Mouse (Mus musculus) ES-E14 (cell line): ENCODE measurements at regions not wholly inside any gene's neighbourhood (a gene's known extent, or its start where the extent isn't known, plus 50 kb on each side); places are given as distances from the start of the nearest gene placed in this dataset.

Experiments
- DNase-seq: peaks from one replicate; pipeline ENCODE4 v3.0.0-alpha.2; 2013; ENCODE audit warnings: low read depth, low spot score
- H3K27ac ChIP-seq: 2 replicates; pipeline ENCODE4 v1.5.1; 2012; ENCODE audit warnings: low read depth, mild to moderate bottlenecking, low read length, moderate library complexity, mixed read lengths; ENCODE audit not compliant: poor library complexity, insufficient read depth, severe bottlenecking
- H3K36me3 ChIP-seq: 2 replicates; pipeline ENCODE4 v1.6.1; 2012; ENCODE audit warnings: mild to moderate bottlenecking, low read length, moderate library complexity, mixed read lengths; ENCODE audit not compliant: control insufficient read depth, poor library complexity, insufficient read depth, severe bottlenecking
- H3K4me1 ChIP-seq, 2 experiments: fragments of 150-350 bp in 1 of 2; sonication (generic) in 1 of 2; 2 replicates each; pipeline ENCODE4 v1.6.1; 2012; ENCODE audit warnings: low read length in 2 of 2, mild to moderate bottlenecking in 1 of 2, mixed read lengths in 1 of 2; ENCODE audit not compliant: control insufficient read depth in 2 of 2, insufficient read depth in 2 of 2, poor library complexity in 1 of 2
- H3K4me3 ChIP-seq, 2 experiments: fragments of 150-350 bp in 1 of 2; sonication (generic) in 1 of 2; 2 replicates each; pipeline ENCODE4 v1.5.1; 2012; ENCODE audit warnings: low read length in 2 of 2, low read depth in 1 of 2, mild to moderate bottlenecking in 1 of 2, mixed read lengths in 1 of 2; ENCODE audit not compliant: insufficient read depth in 1 of 2, poor library complexity in 1 of 2, severe bottlenecking in 1 of 2
- H3K9ac ChIP-seq: 2 replicates; pipeline ENCODE4 v1.6.1; 2012; ENCODE audit warnings: low read depth, mild to moderate bottlenecking, low read length, mixed read lengths; ENCODE audit not compliant: poor library complexity, insufficient read depth, severe bottlenecking
- H3K9me3 ChIP-seq: fragments of 150-350 bp; sonication (generic); 2 replicates; pipeline ENCODE4 v1.6.1; 2012; ENCODE audit warnings: low read depth, mild to moderate bottlenecking, low read length; ENCODE audit not compliant: control insufficient read depth, insufficient read depth
- CHD2 ChIP-seq: IDR thresholded peaks from 2 replicates; pipeline ENCODE4 v1.6.1; 2014; ENCODE audit warnings: mild to moderate bottlenecking, low read depth, low read length, inconsistent platforms
- HCFC1 ChIP-seq: IDR thresholded peaks from 2 replicates; pipeline ENCODE4 v1.6.1; 2012; ENCODE audit warnings: low read length, inconsistent platforms, borderline replicate concordance; ENCODE audit not compliant: insufficient read depth
- MAFK ChIP-seq: IDR thresholded peaks from 2 replicates; pipeline ENCODE4 v1.6.1; 2014; ENCODE audit warnings: mild to moderate bottlenecking, low read depth, low read length, inconsistent platforms; ENCODE audit not compliant: insufficient read depth
- ZC3H11A ChIP-seq: IDR thresholded peaks from 2 replicates; pipeline ENCODE4 v1.6.1; 2012; ENCODE audit warnings: low read depth, mild to moderate bottlenecking, inconsistent platforms, low read length, borderline replicate concordance
- ZNF384 ChIP-seq: IDR thresholded peaks from 2 replicates; pipeline ENCODE4 v1.6.1; 2012; ENCODE audit warnings: low read depth, low read length, inconsistent platforms
- in situ Hi-C, 2 experiments: fragments of 600-800 bp; cut with MboI; formaldehyde crosslinking; loops; one replicate each; pipeline ENCODE4 v1.15.1; 2025; ENCODE audit warnings: low sequenced_read_pairs in 2 of 2, inconsistent platforms in 1 of 2; ENCODE audit not compliant: unreplicated experiment in 2 of 2

DNA sequence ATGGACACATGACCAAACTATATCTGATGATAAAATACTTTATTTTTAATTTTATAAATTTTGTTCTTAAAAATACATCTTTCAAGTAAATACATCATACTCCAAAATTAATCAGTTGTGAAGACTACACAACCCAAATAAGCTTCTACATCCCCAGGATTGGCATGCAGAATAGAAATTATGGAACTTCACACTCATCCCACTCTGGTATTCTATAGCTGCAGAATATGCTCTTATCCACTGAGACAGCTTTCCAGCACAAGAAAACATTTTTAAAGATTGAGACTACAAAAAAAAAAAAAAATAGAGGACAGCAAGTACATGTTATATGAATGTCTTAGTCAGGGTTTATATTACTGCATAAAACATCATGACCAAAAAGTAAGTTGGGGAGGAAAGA lies 94.4 kb downstream of the Gm11232 start:
- H3K4me1 ChIP-seq = no peaks in the 10 kb centered on the region
- H3K27ac ChIP-seq = no peak overlapping the region
- DNase-seq = no peak
- TF ChIP-seq ZC3H11A = no peak
- TF ChIP-seq MAFK = no peak
- no peak for TF ChIP-seq CHD2
- no peak for TF ChIP-seq HCFC1
- no peak for TF ChIP-seq ZNF384
- in situ Hi-C loops = no loop called here
- no peak overlapping the region for H3K4me3 ChIP-seq
- no peaks in the 10 kb centered on the region for H3K36me3 ChIP-seq
- H3K9ac ChIP-seq = no peak overlapping the region
- no peaks in the 10 kb centered on the region for H3K9me3 ChIP-seq

DNA sequence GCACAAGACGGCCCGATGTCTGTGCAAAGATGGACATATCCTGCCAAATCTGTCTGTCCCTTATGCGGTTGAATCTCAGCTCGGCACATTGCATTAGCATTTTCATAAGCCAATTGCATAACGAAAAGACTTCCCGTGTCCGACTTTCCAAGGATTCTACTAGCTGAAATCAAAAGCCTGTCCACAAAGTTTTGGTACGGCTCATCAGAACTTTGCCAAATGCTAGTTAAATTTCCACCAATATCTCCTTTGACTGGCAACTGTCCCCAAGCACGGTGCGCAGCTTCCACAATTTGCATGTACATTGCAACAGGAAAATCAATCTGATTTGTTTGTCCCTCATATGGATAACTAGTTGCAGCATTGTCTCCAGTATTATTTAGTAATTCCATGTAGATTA lies 117.2 kb downstream of the Gm11232 start:
- in situ Hi-C loops = no loop called here
- no peak overlapping the region for H3K4me3 ChIP-seq
- DNase-seq = no peak
- H3K9ac ChIP-seq = no peak overlapping the region
- TF ChIP-seq HCFC1 (no peak), MAFK (no peak)
- H3K27ac ChIP-seq = no peak overlapping the region
- no peaks in the 10 kb centered on the region for H3K9me3 ChIP-seq
- no peaks in the 10 kb centered on the region for H3K36me3 ChIP-seq
- no peaks in the 10 kb centered on the region for H3K4me1 ChIP-seq

DNA sequence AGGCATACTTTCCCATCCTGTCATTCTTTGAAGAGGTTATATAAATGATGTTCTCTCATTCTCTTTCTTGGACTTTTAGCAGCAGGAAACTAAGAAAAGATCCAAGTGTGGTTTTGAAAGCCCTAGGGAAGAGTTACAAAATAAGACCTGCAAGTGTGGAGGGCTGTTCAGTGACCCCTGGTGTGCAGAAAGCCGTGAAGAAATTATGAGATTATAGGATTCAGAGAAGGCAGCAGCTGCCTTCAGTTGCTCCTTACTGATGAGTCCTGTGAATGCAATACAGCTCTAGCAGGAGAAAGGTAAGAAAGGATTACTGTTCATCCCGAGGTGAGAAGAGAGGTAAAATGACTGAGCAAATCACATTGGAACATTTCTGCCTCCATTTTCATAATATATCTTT lies 130.7 kb downstream of the Gm11232 start:
- no peaks in the 10 kb centered on the region for H3K36me3 ChIP-seq
- no peak overlapping the region for H3K9ac ChIP-seq
- in situ Hi-C loops = no loop called here
- H3K4me3 ChIP-seq = no peak overlapping the region
- TF ChIP-seq ZNF384 (no peak), ZC3H11A (no peak), MAFK (no peak), HCFC1 (no peak), CHD2 (no peak)
- 0 out of 2 replicates have a peak, but pooled peaks cover 2% of the 10 kb centered on the region for H3K9me3 ChIP-seq
- DNase-seq = no peak
- H3K4me1 ChIP-seq = no peaks in the 10 kb centered on the region
- H3K27ac ChIP-seq = no peak overlapping the region

DNA sequence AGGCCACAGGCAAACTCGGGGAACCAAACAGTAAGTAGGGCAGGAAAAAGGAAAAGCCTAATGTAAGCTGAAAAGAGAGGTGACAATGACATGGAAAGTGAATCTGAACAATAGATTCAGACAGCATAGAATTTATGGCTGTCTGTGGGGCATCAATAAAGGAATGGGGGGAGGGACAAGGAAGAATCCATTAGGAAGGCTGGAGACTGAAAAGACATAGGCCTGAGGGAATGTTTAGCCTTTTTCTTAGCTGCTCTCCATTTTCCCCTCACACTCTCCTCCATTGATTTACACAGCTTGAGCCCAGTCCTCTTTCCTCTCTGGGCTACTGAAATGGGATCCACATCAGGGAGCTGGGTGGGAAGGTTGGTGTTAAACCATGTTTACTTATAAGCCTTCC lies 131.1 kb downstream of the Gm11232 start:
- TF ChIP-seq MAFK = no peak
- no peak for TF ChIP-seq HCFC1
- no peak for TF ChIP-seq ZC3H11A
- TF ChIP-seq CHD2 = no peak
- TF ChIP-seq ZNF384 = no peak
- Histone ChIP-seq H3K4me3 (no peak overlapping the region), H3K27ac (no peak overlapping the region), H3K36me3 (no peaks in the 10 kb centered on the region), H3K9ac (no peak overlapping the region), H3K4me1 (no peaks in the 10 kb centered on the region), H3K9me3 (0 out of 2 replicates have a peak, but pooled peaks cover 3% of the 10 kb centered on the region)
- in situ Hi-C loops = no loop called here
- no peak for DNase-seq

DNA sequence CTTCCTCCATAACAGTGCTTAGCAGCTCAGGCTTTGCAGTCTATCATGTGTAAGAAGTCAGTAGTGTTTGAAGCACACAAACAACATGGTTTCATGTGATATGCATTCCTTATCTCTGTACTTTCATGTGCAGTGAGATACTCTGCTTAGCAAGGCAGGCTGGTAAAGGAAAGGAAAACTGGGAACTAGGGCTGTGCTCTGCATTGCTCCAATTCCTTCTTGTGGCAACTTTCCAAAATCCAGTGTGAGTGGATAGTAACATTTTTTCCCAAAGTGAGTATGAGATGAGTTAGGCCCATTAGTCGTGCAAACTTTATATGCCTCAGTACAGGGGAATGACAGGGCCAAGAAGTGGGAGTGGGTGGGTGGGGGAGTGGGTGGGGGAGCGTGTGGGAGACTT lies 133.0 kb downstream of the Gm11232 start:
- H3K9me3 ChIP-seq = 0 out of 2 replicates have a peak, but pooled peaks cover 3% of the 10 kb centered on the region
- H3K36me3 ChIP-seq = no peaks in the 10 kb centered on the region
- in situ Hi-C loops = no loop called here
- TF ChIP-seq HCFC1 (no peak), ZC3H11A (no peak), ZNF384 (no peak), MAFK (no peak), CHD2 (no peak)
- H3K9ac ChIP-seq = no peak overlapping the region
- H3K4me1 ChIP-seq = no peaks in the 10 kb centered on the region
- no peak for DNase-seq
- no peak overlapping the region for H3K4me3 ChIP-seq
- no peak overlapping the region for H3K27ac ChIP-seq
